Mouse (Mus musculus) regulatory T cell (primary cell): ENCODE results near the gene Lbx1.

Source experiments
- in situ Hi-C: fragments of 300-600 bp; cut with MboI, MseI; formaldehyde crosslinking; loops from one replicate; pipeline ENCODE4 v1.15.1; 2025; ENCODE audit warnings: high pct_unique_total_duplicates

Lbx1 gene

DNA sequence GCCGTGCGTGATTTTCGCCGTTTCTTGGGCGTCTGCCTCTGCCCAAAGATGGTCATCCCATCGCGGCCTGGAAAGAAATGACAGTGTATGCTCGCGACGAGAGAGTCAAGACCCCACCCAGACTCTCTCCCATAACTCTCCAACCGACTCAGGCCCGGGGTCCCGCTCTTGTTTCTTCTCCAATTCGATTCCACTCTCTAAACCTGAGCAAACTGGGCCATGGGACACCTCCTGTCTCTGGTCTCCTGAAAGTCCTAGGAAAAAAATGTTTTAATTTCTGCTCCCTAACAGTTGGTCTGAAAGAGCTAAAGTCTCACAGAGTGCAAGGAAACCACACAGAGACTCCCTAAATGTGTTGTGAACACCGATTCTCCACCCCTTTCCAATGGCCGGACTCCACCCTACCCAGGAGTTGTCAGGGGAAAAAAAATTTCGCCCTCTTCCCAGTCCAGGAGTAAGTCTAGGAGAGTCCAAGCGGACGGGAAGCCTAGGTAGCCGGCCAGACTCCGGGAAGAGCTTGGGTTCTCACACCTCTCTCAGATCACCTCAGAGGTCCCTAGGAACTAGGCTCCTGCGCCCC lies 1.3 kb downstream of the Lbx1 start:
- in situ Hi-C loops = loop anchor here (10.0 kb wide), 1 partner anchor 1619 kb away; the partner anchor contains the start of gene Nkx2-3

DNA sequence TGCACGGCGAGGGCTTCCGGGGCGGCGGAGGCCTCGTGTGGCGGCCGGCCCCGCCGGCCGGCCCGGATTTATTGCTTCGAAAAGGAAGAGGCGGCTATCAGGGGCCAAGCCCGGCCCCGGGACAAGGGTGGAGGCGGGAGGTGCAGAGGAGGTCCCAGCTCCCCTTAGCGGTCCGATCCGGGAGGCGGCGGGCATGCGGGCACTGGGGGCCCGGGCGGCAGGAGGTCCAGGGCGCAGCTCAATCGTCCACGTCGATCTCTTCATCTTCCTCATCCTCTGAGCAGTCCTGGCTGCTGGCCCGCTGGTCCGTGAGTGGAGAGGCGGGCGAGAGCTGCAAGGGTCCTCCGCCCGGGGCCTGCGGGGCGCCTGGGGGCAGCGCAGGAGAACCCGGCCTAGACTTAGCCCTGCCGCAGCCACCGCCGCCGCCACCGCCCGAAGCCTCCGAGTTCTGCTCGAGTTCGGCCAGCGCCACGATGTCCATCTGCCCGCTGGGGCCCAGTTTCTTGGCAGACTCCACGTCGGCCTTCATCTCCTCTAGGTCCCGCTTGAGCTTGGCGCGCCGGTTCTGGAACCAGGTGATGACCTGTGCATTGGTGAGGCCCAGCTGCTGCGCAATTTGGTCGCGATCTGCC lies 2.0 kb downstream of the Lbx1 start:
- in situ Hi-C loops = loop anchor here (10.0 kb wide), 1 partner anchor 1619 kb away; the partner anchor contains the start of gene Nkx2-3

DNA sequence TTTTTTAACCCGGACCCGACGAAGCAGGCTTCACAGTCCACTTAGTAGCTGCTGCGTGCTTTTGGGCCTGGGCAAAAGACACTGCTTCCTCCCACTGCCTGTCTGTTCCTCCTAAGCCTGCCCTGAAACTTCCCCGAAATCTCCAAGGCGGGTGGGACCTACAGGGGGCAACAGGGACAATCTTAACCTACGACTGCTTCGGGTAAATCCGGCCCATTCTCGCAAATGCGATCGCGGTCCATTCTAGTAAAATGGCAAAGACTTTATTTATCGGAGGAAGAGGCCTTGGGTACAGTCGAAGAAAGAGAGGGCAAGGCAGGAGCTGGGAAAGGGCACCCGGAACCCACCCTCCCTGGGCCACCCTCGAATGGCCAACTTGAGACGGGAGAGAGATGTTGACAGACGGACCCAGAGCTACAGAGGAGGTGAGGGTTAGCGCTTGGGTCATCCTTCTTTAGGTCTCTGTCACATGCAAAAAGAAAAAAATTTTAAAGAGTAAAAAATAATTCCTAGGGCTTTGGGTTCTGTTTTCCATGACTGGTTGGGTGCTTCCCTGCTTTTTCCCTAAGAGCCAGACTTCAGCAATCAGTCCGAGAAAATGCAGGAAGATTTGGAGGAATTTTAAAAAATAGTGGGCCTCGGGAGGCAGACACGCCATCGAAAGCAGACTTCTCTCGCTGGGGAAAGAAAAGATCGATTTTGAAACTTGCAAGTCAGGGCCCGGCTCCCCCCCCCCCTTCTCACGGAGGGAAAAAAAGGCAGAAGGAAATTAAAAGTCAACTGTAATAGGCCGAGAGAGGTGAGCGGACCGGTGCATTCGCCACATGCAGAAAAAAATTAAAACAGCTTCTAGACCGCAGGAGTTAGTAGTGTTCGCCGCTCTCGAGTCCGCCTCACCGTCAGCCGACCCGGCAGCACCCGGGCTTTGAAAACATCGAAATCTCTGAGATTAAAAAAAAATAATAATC lies 2.9 kb downstream of the Lbx1 start:
- in situ Hi-C loops = loop anchor here (10.0 kb wide), 1 partner anchor 1618 kb away; the partner anchor contains the start of gene Nkx2-3

DNA sequence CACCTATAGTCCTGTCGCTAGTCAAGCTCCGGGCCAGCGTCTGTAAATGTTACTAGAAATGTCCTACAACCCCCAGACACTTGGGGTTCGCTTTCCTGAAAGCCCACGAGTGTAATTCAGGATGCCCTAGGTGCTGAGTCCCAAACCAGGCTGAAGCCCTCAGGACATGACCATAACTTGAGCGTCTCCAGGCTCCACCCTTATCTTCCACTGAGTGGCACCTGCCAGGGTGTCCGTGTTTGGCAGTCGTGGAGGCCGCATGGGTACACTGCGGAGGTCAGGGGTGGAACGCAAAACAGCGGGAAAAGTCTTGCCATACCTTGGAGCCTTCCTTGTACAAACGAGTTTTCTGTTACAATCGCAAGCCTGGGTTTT lies 3.6 kb downstream of the Lbx1 start:
- in situ Hi-C loops = loop anchor here (10.0 kb wide), 1 partner anchor 1617 kb away; the partner anchor contains the start of gene Nkx2-3

DNA sequence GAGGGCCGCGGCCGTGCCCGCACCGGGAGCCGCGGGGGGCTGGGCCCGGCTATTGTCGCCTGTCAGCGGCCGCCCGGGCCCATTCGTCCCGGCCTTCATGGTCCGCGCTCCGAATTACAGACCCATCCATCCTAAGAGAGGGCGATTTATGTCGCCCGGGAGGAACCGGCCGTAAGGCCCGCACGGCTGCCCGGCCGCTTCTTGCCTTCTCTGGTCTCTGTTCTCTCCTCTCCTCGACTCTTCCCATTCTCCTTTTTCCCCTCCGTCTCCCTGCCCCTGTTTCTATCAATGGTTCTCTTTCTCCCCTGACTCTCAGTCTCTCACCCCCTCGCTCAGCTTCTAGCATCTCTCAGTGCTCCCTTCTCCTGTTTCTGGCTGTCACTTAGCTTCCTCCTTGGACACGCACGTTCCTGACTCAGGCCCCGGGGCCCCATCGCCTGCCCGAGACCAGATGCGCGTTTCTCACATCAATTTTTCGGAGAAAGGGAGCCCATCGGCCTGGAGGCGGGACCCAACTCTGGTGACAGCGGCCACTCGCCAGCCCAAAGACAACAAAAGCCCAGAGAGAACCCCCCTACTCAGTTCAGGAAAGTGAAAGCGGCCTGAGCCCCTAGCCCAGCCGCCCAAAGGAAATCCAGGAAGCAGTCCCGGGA lies 4.1 kb downstream of the Lbx1 start:
- in situ Hi-C loops = loop anchor here (10.0 kb wide), 1 partner anchor 1617 kb away; the partner anchor contains the start of gene Nkx2-3

DNA sequence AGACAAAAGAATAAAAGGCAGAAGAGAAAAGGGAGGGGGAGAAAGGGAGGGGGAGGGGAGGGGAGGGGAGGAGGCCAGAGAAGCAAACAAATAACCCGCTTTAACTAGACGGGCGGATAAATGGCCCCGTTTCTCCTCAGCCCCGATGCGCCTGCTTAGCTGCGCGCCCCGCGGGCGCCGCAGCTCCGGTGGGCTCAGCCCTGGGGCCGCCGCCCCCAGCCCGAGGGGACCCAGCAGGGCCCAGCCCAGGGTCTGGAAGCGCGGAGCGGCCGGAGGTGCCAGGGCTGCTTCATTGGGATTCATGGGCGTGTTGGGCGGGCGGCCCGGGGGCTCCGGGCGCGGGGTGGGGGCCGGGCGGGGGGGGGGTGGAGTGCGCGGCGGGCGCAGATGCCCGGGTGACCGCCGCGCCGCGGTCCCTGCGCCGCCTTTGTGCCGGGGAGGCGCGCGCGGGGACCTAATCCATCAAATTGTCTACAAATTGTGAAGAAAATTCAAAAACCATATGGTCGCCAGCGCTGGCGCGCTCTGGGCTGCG lies 4.7 kb downstream of the Lbx1 start:
- in situ Hi-C loops = loop anchor here (10.0 kb wide), 1 partner anchor 1616 kb away; the partner anchor contains the start of gene Nkx2-3

DNA sequence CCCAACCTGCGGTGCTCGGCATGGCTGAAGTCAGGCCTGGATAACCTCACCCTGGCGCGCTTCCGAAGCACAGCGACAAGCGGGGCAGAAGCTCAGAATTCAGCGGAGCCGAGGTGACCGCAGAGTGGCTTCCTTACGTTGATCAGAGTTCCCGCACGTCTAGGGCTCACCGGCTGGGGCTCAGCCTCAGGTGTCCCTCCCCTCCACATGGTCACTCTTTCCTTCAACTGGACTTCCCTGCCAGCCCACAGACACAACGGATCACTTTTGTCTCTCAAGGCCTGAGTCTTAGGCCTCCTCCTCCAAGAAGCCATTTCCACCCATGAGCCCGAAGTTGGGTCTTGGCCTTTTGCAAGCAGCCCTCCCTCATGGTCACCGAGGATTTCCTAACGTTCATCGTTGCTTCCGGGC lies 5.4 kb downstream of the Lbx1 start:
- in situ Hi-C loops = loop anchor here (10.0 kb wide), 1 partner anchor 1615 kb away; the partner anchor contains the start of gene Nkx2-3

DNA sequence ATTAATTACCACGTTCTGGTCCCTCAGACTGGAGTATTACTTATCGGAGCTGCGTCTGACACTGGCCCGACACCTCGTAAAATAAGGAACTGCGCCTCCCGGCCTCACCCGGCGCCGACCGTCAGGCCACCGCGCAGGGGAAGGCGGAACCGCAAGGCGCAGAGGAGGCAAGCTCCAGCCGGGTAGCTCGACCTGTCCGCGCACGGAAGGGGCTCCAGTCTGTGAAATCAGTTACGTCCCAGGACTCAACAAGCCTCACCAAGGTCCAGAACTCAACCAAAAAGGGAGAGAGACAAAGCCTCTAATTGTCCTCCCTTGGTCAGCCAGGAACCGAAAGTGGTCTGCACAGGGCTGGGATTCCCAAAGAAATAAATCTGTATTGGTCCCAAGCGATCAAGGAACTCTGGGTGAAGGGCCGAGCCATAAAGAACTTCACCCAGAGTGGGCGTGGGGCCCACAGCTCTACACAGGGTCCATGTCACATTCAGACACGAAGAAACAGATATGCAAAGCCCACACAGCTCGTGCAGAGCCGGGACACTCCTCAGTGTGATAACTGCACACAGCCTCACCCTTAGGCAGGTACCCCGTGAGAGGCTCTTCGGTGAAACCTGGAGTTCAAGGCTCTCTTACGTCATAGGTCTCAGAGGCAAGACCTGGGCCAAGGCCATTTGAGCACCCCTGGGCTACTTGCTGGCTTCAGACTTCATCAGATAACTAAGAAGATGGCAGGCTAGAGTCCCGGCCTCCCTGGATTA lies 6.1 kb downstream of the Lbx1 start:
- in situ Hi-C loops = loop anchor here (10.0 kb wide), 1 partner anchor 1615 kb away; the partner anchor contains the start of gene Nkx2-3

DNA sequence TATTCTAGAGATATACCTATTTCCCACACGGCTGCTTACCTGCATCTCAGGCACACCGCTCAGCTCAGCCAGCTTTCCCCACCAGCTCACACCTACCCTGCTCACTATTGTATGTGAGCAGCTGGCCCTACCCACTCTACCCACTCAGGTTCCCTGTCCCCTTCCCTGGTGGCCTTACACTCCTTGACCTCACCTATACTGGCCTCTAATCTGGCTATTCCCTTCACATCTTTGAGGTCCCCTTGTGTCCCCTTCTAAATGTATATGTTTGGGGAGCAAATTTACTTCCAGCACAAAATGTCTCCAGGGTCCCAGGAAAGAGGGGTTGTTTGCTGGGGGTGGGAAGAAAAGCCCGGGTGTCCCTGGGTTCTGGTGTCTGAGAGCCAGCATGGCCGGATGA lies 6.8 kb downstream of the Lbx1 start:
- in situ Hi-C loops = no loop called here

DNA sequence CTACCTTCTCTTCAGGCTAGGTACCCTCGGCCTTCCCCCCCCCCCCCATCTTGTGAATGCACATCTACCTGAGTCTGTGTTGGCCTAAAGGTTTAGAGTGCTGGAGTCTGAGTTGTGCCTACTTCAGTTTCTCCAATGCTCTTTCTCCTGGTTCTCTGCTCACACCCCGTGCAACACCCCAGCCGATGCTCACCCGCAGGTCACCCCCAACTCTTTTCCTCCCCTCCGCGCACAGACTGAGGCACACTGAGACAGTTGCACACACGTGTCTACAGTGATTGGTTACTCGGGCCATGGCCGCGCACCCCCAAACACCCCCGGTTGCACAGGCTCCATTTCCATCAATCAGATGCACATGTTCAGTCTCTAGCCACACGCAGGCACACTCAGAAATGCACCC lies 7.5 kb downstream of the Lbx1 start:
- in situ Hi-C loops = no loop called here

DNA sequence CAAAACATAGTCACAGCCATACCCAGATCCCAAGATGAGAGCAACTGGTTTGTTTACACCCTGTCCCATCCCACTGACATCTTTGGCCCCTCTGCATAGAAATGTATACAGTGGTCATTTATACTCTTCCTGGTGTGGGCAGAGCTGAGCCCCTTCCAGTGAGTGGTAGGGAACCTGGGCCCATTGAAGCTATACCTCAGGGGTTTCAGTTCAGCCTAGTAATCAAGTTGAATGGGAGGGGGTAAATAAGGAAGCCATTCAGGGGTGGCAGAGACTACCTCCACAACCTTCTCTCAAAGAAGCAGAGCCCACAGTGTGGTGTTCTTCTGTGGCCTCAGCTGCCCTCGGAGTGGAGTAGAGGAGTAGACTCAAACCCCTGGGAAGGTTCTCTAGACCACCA lies 7.9 kb downstream of the Lbx1 start:
- in situ Hi-C loops = no loop called here

DNA sequence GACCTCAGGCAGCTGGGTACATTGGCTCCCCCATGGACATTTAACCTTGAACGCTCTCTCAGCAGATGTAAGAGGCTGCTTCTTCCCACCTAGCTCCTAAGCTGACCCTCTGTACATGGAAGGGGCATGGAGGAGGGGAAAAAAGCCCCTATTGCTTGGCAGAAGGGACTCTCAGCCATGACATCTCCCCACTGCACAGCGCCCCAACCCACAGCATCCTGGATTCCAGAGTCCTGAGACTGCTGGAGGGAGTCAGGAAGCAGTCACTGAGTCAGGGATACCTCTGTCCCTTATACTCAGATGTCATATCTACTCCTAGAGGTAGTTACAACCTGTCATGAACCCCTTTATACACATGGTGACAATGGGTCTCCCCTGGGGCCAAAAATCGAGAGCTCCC lies 8.6 kb downstream of the Lbx1 start:
- in situ Hi-C loops = no loop called here

DNA sequence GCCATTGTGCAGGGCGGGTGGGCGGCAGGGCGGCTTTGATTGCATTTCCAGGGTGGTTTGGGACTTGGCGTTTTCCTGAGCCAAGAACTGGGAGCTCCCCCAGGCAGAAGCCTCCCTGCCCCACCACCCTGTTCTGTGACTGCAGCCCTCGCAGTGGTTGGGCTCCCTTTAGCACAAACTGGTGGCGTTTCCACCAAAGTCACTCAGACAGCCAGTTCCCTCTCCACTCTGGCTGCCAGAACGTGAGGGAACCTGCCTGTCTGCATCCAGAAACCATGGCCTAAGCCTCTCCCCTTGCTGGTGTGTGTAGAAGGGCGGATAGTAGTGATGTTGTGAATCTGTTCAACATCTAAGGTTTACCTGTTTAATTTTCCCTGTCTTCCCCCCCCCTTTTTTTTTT lies 9.4 kb downstream of the Lbx1 start:
- in situ Hi-C loops = no loop called here

DNA sequence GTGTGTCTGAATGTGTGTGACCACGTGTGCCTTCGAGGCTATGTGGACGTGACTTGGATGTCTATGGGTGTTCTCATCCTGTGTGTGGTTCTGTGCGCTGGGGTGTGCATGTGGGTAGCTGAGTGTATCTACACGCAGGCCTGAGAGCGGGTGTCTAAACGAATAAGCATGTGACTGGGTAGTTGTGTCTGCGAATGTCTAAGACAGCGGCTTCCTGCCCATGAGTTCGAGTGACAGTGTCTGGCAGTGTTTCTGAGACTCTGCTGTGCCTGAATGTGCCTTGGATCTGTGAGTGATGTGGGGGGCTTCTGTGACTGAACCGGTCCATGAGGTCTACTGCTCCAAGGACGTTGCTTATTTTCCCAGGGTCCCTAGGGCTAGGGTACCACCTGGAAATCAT lies 10.5 kb downstream of the Lbx1 start:
- in situ Hi-C loops = no loop called here

DNA sequence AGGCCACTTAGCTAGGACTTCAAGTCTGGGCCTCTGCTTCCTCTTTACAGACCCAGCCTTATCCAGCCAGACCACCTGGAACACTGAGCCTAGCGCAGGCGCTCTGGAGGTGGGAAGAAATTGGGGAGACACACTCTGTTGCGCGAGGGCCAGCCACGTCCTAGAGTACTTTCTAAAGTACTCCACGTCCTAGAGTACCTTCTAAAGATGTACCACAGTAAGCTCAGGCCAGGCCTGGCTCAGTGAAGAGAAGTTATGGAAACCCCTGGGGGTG lies 11.4 kb downstream of the Lbx1 start:
- in situ Hi-C loops = loop anchor here (5.0 kb wide), 2 partner anchors 47 to 323 kb away; no protein-coding TSS in a partner anchor

DNA sequence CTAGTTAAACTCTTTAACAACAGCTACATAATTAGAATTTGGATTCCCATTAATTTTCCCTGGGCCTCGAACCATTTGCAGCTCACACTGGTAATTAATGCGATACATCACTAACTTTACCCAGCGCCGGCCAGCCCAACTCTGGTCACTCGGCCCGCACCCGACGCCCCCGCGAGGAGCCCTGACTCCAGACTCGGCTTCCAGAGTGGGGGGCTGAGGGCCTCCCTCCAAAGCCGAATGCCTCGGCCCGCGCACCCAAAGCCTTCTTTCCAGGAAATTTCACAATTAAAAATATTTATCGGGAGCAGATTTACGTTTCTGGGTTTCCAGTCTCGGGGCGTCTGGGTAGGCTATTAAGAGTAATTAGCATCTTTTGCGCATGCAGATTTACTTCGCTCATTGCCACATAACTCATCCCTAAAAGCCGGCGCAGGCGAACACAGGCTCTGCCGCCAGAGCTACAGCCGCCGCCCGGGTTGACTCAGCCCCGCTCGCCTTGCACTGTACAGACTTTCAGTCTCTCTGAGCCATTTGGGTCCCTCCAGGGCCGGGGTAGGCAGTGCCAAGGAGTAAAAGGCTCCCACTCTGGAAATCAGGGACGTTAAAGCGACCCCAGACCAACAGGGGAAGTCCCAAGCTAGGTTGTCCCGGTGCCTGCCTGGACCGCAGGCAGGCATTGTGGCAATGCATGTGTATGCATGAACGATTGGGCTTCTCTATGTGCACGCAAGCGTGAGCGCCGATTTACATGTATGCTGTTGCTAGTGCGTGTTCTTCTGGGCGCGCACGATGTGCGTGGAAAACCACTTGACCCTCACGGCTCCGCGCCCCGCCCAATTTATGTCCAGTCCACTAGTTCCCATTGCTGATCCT lies 12.0 kb downstream of the Lbx1 start:
- in situ Hi-C loops = loop anchor here (5.0 kb wide), 2 partner anchors 46 to 324 kb away; no protein-coding TSS in a partner anchor

DNA sequence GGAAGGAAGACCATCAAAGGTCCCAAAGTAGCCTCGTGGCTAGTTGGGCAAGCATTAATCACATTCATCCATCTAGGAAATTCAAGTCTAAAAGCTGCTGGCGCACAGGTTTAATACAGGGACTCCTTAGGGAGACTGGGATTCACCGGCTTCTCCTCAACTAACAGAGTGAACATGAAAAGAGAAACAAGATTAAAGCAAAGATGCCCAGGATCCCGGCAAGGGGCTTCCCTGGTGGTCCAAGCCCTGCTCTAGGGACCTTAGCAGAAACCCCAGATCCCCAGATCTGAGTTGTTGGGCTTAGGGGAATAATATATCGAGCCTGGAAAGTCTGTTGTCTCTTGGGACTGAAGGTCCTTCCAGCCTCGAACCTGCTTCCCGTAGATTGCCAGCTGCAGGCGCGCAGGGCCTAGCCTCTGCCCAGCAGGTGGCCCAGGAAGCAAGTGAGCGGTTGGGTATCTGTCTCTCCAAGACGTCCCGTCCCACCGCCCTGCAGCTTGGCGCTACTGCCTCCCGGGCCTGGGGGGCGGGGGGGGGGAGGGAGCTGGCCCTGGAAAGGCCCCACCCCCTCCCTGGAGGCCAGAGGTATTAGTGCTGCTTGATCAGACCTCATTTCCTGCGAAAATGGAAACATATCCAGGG lies 13.3 kb downstream of the Lbx1 start:
- in situ Hi-C loops = loop anchor here (5.0 kb wide), 2 partner anchors 45 to 325 kb away; no protein-coding TSS in a partner anchor

DNA sequence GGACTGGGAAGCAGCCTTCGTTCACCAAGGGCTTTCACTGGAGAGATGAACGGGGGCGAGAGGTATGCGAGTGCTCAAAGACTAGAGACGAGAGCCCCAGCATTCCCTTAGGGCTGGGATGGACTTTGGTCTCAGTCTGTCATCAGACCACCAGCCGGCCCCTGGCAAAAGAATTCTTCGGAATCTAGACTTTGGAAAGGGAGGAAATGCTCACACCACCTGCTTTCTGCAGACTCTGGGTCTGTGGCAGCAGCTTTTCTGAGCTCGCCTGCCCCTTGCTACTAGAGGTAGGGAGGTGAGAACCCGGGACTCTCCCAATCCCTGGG lies 14.2 kb downstream of the Lbx1 start:
- in situ Hi-C loops = loop anchor here (5.0 kb wide), 2 partner anchors 44 to 326 kb away; no protein-coding TSS in a partner anchor
